In the genomic region with DNA sequence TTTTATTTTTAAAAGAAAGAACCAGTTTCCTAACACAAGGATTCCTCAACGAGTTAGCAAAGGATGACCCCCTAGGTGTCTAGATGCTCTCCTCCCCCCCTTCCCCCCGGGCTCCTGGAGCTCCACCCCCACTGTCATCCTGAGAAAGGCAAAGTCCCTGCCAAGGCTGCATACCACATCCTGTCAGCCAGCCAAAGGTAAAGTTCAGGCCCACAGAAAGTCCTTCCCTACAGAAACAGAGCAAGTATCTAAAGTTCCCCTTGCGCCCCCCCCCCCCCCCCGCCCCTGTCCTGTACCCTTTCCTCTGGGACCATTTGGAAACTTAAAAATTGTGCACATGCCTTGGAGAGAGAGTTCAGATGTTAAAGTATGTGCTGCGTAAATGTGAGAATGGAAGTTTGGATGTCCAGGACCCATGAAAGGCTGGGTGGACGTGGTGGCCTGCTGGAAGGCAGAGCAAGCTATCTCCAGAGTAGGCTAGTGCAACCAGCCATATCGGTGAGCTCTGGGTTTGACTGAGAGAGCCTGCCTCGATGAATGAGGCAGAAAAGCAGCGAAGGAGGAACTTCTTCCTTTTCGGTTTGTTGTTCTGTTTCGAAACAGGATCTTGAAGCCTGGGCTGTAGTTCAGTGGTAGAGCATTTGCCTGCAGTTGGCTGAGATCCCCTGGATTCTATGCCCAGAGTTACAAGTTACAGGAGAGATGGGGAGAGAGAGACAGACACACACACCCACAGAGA, we compare ENCODE assay signal across 8 mouse cellular contexts. TPM values are rescaled to one million over a fixed set of nuclear protein-coding genes. Genes with fewer than 3 reads are reported as not detected.
DNase-seq lines count a peak whose midpoint lies in the region; ATAC-seq and TF ChIP-seq lines count a peak whose summit lies in the region.

No protein-coding gene starts in this region.

- peak overlapping the region; percentile 35; the same call in 1 of the 2 replicates for H3K9ac ChIP-seq in hindbrain, embryonic 16.5 days (ENCODE audit: low read depth, low read length)

- 34% methylated on average over 10 of the region's 11 CpGs for WGBS in hindbrain, embryonic 16.5 days

- intact Hi-C loops in gastrocnemius, adult 2 months (cut with DNase I): no loop called here
- intact Hi-C loops in left cerebral cortex, postnatal 14 days (cut with DNase I): no loop called here

- H3K9me3 ChIP-seq in hindbrain, embryonic 16.5 days (ENCODE audit: control insufficient read depth, low read length): no peaks in the 10 kb centered on the region

- ATAC-seq in hindbrain, embryonic 16.5 days: 0 out of 2 replicates have a peak, but pooled peaks have one; percentile 48
- peak; percentile 92 for ATAC-seq in megakaryocyte, adult 5-6 weeks (ENCODE audit: poor library complexity, severe bottlenecking)

- peak overlapping the region; percentile 25 for H3K4me2 ChIP-seq in hindbrain, embryonic 16.5 days (ENCODE audit: low read length)

- peaks cover 14% of the 10 kb centered on the region for H3K4me1 ChIP-seq in hindbrain, embryonic 16.5 days (ENCODE audit: control insufficient read depth, insufficient read depth, low read depth, low read length)

- peak; percentile 77 for DNase-seq in 3T3-L1 (ENCODE audit: low read depth, low spot score)
- DNase-seq in T-cell, adult 2 months (ENCODE audit: low spot score): peak; percentile 75
- peak; percentile 54 for DNase-seq in gastrocnemius, adult 2 months
- peak; percentile 53 to 77 for DNase-seq in left cerebral cortex, postnatal 14 days (ENCODE audit: low spot score in 2 of 2)
- DNase-seq in spleen, adult 12 weeks (ENCODE audit: low spot score): peak; percentile 36
- DNase-seq in cerebellum, postnatal 4 days (ENCODE audit: low spot score in 2 of 2): no peak

- no peak for TF ChIP-seq CTCF in gastrocnemius, adult 2 months (IDR thresholded peaks at IDR 0.05)

- H3K36me3 ChIP-seq in hindbrain, embryonic 16.5 days (ENCODE audit: control insufficient read depth, insufficient read depth, low read length): no peaks in the 10 kb centered on the region

- H3K4me3 ChIP-seq in gastrocnemius, adult 2 months: peak overlapping the region; percentile 65
- H3K4me3 ChIP-seq in hindbrain, embryonic 16.5 days (ENCODE audit: low read length): no peak overlapping the region

- H3K27ac ChIP-seq in gastrocnemius, adult 2 months: peak overlapping the region; percentile 79
- H3K27ac ChIP-seq in hindbrain, embryonic 16.5 days (ENCODE audit: low read depth, low read length): no peak overlapping the region; the same call in 1 of the 2 replicates

- no peaks in the 10 kb centered on the region for H3K27me3 ChIP-seq in hindbrain, embryonic 16.5 days (replicated peaks; ENCODE audit: control insufficient read depth, insufficient read depth, low read length)

RNA-seq across cellular contexts. Expression of a gene that starts 46.3 kb away (rescaled TPM):
- total RNA-seq in gastrocnemius, adult 2 months (2021): not detected
- polyA plus RNA-seq in hindbrain, embryonic 16.5 days (2015; fragmentation: Nextera tagmentation; extraction: Ambion mirVana): not detected in 2 replicates
- under 1 TPM; 0.15 to 0.68 TPM for total RNA-seq in left cerebral cortex, postnatal 14 days (2021)
- total RNA-seq in megakaryocyte, adult 5-6 weeks (2015): 0.18 and 0.36 TPM in 2 replicates
- total RNA-seq in megakaryocyte, adult 5-6 weeks (2017): 0.08 and 0.44 TPM in 2 replicates

Comparison
In these comparisons a context has a peak if more than half of its experiments do, and no peak if none do; other contexts are left out.
1. DNase-seq: peak in 3T3-L1 (single experiment), T-cell, adult 2 months (single experiment), gastrocnemius, adult 2 months (single experiment), left cerebral cortex, postnatal 14 days (2 of 2) and spleen, adult 12 weeks (single experiment); none in cerebellum, postnatal 4 days (0 of 2).